Mouse (Mus musculus) G1E (cell line): ENCODE data around the gene Calm4.

Source experiments
- CTCF ChIP-seq: IDR thresholded peaks from 2 replicates; pipeline ENCODE4 v1.5.1; 2012; ENCODE audit warnings: low read depth, low read length, inconsistent platforms, mixed read lengths
- GATA2 ChIP-seq: IDR thresholded peaks from 2 replicates; pipeline ENCODE4 v1.6.1; 2012; ENCODE audit warnings: low read depth, low read length, inconsistent platforms, borderline replicate concordance
- TAL1 ChIP-seq: conservative IDR thresholded peaks from 2 replicates; pipeline ENCODE4 v1.6.1; 2012; ENCODE audit warnings: low read depth, low read length, inconsistent platforms, mixed read lengths

DNA sequence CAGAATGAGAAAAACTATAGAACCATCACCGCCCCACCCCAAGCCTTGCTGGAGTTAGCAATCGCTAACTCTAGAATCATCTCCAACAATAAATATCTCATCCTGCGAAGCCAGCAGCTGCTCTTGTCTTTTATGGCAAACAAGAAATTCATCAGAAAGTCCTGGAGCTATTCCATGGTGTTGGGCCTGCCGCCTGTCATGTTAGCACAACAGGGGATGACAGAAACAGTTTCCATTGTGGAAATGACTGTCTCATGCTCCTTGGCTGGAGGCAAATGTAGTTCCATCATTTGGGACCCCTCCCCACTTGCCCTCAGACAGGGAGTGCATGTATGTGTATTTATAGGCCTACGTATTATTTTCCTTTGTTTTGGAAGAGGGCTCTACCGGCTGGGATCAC lies 38.9 kb downstream of the Calm4 start:
- TF ChIP-seq GATA2 = no peak
- TF ChIP-seq CTCF = no peak
- TF ChIP-seq TAL1 = no peak
